In the genomic region with DNA sequence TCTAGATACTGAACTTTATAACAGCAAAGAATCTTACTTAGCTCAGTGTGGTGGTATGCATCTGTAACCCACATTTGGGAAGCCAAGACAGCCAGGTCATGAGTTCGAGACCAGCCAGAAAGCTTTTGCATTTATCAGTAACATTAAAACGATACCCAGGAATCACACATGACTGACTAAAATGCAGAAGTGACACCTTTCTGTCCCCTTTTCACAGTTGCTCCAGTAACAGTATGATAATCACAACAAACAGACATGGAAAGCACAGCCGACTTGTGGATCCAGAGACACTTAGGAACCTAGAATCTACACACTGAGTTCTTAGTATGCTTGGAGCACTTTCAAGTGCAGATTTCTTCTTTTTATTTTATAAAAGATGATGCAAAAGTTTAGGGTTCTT, we compare ENCODE assay signal across 14 mouse cellular contexts.
"Had no signal": no experiment of that assay in that cellular context is flagged by ENCODE, and none has a peak within 500 bp of the region (broad histone marks: within the 10 kb centered on the region; RNA-seq: fewer than 3 reads in every experiment).

No protein-coding gene starts in this region.

- H3K4me1 ChIP-seq: midbrain, embryonic 12.5 days; neural tube, embryonic 13.5 days; stomach, embryonic 15.5 days had no signal

- H3K9me3 ChIP-seq: limb, embryonic 13.5 days; midbrain, embryonic 12.5 days; neural tube, embryonic 13.5 days; stomach, embryonic 15.5 days had no signal

- DNase-seq: kidney, postnatal 10 days; left cerebral cortex, postnatal 4 days; lung, adult 18-20 months; retina, postnatal 1 day; right cerebral cortex, postnatal 4 days; spleen, adult 18-20 months; thymus, adult 2 months; thymus, postnatal 25 days had no signal

- H3K4me2 ChIP-seq: limb, embryonic 13.5 days; midbrain, embryonic 12.5 days; neural tube, embryonic 13.5 days; stomach, embryonic 15.5 days had no signal

- H3K27ac ChIP-seq: liver, embryonic 14.5 days; midbrain, embryonic 12.5 days; neural tube, embryonic 13.5 days; stomach, embryonic 15.5 days had no signal

- H3K27me3 ChIP-seq: limb, embryonic 13.5 days; midbrain, embryonic 12.5 days; neural tube, embryonic 13.5 days; stomach, embryonic 15.5 days had no signal

- H3K9ac ChIP-seq: limb, embryonic 13.5 days; liver, embryonic 14.5 days; midbrain, embryonic 12.5 days; neural tube, embryonic 13.5 days; stomach, embryonic 15.5 days had no signal

- H3K4me3 ChIP-seq: limb, embryonic 13.5 days; midbrain, embryonic 12.5 days; neural tube, embryonic 13.5 days; stomach, embryonic 15.5 days had no signal

- ATAC-seq: midbrain, embryonic 16.5 days had no signal
